Mouse (Mus musculus): ENCODE data around the gene Ly6g. TPM values are rescaled to one million over a fixed set of nuclear protein-coding genes. Genes with fewer than 3 reads are reported as not detected.
"Not testable (repeated sequence)": the region's sequence is repeated elsewhere in the genome, so short reads cannot be mapped to it uniquely, and the experiment has no call there.

The Ly6g gene
- total RNA-seq (2022), result not detected

DNA sequence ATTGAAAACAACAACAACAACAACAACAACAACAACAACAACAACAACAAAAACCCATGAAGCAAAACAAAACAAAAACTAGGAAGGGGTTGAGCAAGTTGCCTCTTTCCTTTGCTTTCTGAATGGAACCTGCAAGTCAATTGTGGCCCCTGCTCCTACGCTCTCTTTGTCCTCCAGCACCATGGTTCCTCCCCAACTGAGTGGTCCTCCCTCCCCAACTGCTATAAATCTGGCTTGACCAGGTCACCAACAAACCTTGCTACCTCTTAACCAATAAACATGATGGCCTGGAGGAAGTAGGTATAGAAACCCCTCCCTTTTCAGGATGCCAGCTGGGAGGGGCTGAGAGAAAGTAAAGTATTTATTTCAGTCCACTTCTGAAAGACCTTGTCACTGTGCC, at the start of gene Ly6g:
Gene Ly6g, plus strand, starts transcription at position 301 of the 400 bp plus-strand sequence.
- no peak for DNase-seq

DNA sequence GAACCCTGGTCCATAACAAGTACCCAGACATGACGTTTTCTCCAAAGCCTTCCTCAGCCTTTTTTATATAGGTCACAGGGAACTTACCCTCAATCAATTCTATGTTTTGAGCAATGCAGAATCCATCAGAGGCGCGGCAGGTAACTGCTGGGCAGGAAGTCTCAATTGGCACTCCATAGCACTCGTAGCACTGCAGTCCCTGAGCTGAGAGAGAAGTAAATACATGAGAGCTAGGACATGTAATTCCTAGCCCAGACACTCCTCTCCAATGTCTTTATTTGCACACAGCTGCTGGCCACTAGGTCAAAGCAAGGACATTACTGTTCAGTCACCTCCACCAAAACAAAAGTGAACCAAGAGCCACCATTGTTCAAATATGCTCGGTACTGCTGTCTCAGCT, 44.6 kb upstream of the Ly6g start:
- not testable (repeated sequence) for DNase-seq

GRCm38 (mm10) chr15:75111861-75112630, 43.0 kb upstream of the Ly6g start, which contains the start of gene Ly6c2:
Gene Ly6c2 (minus strand): TSS chr15:75111970.
- DNase-seq, result not testable (repeated sequence)

DNA sequence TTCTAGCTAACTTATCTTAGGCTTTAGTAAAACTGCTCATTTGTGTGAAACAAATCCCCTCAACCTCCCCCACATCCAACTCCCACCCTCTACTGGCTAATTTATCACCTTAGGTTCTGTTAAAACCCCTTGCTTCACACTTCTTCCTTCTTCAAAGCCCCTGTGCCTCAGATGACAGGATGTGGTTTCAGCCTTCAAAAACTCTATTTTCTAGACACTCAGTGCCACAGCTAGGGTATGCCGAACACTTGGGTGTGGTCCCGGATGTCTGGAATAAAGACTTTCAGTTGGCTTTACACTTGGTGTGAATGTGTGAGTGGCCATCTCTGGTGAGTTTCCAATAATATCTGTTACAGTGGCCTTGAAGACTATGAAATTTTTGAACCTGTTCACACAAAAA, 38.5 kb upstream of the Ly6g start:
- no peak for DNase-seq

- DNase-seq, result not testable (repeated sequence)
Measured at GRCm38 (mm10) chr15:75117481-75117880, 37.6 kb upstream of the Ly6g start.

GRCm38 (mm10) chr15:75118742-75119141, 36.3 kb upstream of the Ly6g start:
- DNase-seq, result not testable (repeated sequence)

- DNase-seq, result no peak
Measured at GRCm38 (mm10) chr15:75120066-75120465, 35.0 kb upstream of the Ly6g start.

DNA sequence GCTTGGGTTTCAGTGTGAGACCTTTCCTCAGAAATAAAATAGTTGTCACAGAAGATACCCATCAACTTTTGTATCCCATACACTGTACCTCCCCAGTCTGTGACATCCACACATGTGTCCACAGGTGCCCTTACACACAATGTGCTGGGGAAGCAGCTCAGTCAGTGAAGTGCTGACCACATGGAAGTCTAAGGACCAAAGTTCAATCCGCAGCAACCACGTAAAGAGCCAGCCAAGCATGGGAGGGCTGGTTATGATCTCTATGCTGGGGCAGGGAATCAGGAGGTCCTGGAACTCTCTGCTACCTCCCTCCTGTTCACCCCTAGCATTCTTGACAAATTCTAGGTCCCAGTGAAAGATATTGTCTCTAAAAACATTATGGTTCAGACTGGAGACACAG, 22.7 kb upstream of the Ly6g start:
- DNase-seq, result not testable (repeated sequence)

DNA sequence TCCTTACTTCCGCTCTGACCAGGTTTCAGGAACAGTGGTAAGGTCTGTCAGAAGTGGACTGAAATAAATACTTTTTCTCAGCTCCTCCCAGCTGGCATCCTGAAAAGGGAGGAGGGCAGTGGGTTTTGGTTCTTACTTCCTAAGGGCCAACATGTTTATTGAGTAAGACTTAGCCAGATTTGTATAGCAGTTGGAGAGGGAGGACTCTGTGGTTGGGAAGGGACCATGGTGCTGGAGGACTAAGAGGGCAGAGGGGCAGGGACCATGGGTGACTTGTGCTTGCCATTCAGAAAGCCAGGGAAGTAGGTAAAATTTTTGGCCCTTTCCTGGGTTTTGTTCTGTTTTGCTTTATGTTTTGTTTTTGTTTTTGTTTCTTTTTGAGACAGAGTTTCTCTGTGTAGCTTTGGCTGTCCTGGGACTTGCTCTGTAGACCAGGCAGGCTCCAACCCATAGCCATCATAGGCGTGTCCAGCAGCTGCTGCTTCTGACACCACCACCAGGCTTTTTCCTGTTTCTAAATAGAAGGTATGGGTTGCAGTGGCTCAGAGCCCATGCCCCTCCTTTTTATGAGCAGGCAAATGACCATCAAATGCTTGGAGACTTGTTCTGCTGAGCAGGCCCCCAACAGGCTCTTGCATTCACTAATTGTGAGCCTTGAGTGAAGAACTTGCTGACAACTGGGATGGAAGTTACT, 19.8 kb upstream of the Ly6g start:
- not testable (repeated sequence) for DNase-seq

GRCm38 (mm10) chr15:75137739-75138138, 17.3 kb upstream of the Ly6g start:
- not testable (repeated sequence) for DNase-seq

DNA sequence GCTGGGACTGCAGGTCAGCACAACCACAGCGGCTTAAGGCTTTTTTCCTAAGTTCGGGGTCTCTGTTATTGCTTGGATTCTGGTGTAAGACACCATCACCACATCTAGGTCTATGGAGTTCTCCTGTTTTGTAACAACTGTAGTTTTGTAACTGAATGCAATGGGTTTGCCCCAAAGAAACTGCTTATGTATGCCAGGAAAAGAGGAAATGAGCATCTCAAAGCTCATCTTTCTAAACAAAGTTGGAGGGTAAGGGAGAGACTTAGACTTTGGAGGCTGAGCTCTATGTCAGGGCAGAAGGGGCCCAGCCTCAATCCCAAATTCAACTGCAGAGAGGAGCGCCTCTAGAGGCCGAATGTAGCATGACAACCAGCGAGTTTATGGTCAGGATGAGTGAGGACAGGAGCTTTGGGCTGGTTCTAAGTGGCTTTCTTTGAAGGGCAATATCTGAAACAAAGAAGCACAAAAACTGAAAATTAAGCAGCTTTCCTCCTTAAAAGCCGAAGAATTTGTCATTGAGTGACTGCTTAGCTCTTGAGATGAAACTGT, 13.2 kb upstream of the Ly6g start:
- not testable (repeated sequence) for DNase-seq

DNA sequence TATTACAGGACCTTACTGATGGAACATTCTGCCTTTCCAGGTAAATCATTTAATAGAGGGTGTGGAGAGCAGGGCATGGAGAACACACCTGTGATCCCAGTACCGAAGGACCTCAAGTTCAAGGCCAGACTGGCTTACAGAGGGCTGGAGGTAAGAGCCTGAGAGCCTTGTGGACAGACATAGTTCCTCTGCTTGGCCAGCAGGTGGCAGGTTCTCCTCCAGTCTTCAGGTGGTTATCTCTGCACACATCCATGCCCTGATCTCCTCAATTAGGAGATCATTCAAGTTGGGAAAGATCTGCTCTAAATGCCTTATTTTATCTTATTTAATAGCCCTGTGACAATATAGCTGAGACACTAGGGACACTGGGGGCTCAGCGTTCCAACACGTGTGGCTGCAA, 11.3 kb upstream of the Ly6g start:
- no peak for DNase-seq

DNA sequence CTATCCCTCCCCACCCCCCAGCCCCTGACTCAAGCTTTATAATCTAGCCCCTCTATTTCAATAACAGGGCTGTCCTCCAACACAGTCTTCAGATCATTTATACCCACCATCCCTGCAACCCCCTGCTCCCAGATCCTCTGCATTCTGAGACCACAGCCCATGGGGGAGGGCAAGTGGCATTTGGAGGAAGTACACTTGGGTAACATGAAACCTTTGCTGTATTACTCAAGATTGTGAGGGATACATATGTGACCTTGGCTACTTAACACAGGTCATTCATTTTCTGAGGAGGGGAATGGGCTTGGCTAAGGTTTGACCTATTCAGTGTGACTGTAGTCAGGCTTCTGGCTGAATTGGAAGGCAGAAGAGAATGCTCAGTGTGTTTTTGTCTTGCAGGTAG, 2.0 kb upstream of the Ly6g start:
- no peak for DNase-seq

DNA sequence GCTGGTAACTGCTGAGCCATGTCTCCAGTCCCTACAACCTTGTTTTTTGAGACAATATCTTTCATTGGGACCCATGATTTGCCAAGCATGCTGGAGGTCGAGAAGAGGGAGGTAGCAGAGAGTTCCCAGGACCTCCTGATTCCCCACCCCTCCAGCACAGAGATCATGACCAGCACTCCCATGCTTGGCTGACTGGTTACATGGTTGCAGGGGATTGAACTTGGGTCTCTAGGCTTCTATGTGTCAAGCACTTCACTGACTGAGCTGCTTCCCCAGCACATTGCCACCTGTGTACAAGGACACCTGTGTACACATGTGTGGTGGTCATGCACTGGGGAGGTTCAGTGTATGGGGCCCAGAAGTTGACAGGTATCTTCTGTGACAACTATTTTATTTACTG, 2.6 kb downstream of the Ly6g start:
- DNase-seq, result no peak

DNA sequence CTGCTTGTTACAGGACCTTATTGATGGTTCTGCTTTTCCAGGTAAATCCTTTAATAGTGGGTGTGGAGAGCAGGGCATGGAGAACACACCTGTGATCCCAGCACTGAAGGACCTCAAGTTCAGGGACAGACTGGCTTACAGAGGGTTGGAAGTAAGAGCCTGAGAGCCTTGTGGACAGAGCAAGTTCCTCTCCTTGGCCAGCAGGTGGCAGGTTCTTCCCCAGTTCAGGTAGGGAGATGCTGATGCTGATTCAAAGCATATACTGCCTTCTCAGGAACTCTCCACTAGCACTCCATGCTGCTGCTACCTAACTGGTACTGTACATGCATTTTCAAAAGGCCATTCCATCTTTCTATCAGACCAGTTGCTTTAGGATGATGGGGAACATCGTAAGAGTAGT, 20.5 kb downstream of the Ly6g start:
- DNase-seq, result no peak

- DNase-seq, result no peak
Measured at GRCm38 (mm10) chr15:75186291-75186690, 31.3 kb downstream of the Ly6g start.

DNA sequence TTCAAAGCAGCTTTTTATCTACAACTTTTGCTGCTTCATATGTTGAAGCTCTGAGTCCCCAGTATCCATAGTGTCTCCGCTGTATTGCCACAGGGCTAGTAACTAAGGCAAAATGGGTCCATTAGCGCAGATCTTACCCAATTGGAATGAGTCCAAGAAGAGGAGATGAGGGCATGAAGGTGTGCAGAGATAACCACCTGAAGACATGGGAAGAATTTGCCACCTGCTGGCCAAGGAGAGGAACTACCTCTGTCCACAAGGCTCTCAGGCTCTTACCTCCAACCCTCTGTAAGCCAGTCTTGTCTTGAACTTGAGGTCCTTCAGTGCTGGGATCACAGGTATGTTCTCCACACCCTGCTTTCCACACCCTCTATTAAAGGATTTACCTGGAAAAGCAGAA, 34.1 kb downstream of the Ly6g start:
- no peak for DNase-seq

DNA sequence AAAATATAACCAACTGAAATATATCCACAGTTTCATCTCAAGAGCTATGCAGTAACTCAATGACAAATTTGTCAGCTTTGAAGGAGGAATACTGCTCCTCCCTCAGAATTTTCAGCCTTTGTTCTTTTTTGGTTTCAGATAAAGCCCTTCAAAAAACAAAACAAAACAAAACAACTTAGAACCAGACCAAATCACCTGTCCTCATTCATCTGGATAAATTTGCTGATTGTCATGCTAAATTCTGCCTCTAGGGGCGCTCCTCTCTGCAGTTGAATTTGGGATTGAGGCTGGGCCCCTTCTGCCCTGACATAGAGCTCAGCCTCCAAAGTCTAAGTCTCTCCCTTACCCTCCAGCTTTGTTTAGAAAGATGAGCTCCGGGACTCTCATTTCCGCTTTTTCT, 35.5 kb downstream of the Ly6g start:
- not testable (repeated sequence) for DNase-seq

Other genes starting within 250 kb of the Ly6g start
- gene Ly6i, start 171.8 kb upstream of the Ly6g start, total RNA-seq (2022), result under 1 TPM in 2 of 4 experiments, not detected in 2; 0.24 to 0.26 TPM
- 100 to 1,000 TPM in 2 of 4 experiments, 10 to 100 TPM in 2; 53.6 to 168 (median 102) TPM for gene Ly6a, start 157.2 kb upstream of the Ly6g start, total RNA-seq (2022)
- gene Ly6c1, start 106.4 kb upstream of the Ly6g start, total RNA-seq (2022), result 100 to 1,000 TPM in 3 of 4 experiments, 10 to 100 TPM in 1; 76.0 to 128 (median 116) TPM
- 10 to 100 TPM in 1 of 4 experiments, 1 to 10 TPM in 3; 2.2 to 10.0 (median 3.1) TPM for gene Ly6c2, start 43.3 kb upstream of the Ly6g start, total RNA-seq (2022)
- under 1 TPM in 1 of 4 experiments, not detected in 3; 0.22 TPM for gene BC025446, start 61.1 kb downstream of the Ly6g start, total RNA-seq (2022)
- not detected for gene Ly6f, start 113.2 kb downstream of the Ly6g start, total RNA-seq (2022)

Measured in adrenal gland, adult 8-10 months (tissue).